Mouse (Mus musculus) olfactory bulb, adult 2 months (tissue): ENCODE measurements around the gene Padi6.

Experiments
- CTCF ChIP-seq: fragments of 200-500 bp; IDR thresholded peaks from 2 replicates; pipeline ENCODE4 v1.5.1; 2012; ENCODE audit warnings: low read depth, mild to moderate bottlenecking, low read length, moderate library complexity; ENCODE audit not compliant: insufficient read depth
- POLR2A ChIP-seq: fragments of 200-500 bp; IDR thresholded peaks from 2 replicates; pipeline ENCODE4 v1.6.1; 2012; ENCODE audit warnings: mild to moderate bottlenecking, low read depth, low read length, moderate library complexity; ENCODE audit not compliant: insufficient read depth

- no peak for TF ChIP-seq CTCF
- no peak for TF ChIP-seq POLR2A
Observed at GRCm38 (mm10) chr4:140774025-140774800, 31.8 kb upstream of the Padi6 start, which contains the start of gene Padi4.
